Mouse (Mus musculus) E14TG2a.4 (cell line): ENCODE measurements around the gene Slc22a12.

ENCODE experiments used
- CTCF ChIP-seq: conservative IDR thresholded peaks from 2 replicates; pipeline ENCODE4 v1.5.1; 2014; ENCODE audit warnings: low read length
- NANOG ChIP-seq: IDR thresholded peaks from 2 replicates; pipeline ENCODE4 v1.6.1; 2014; ENCODE audit warnings: borderline replicate concordance, low read length, mixed read lengths
- POU5F1 ChIP-seq: IDR thresholded peaks from 2 replicates; pipeline ENCODE4 v1.6.1; 2014; ENCODE audit warnings: low read length, borderline replicate concordance

DNA sequence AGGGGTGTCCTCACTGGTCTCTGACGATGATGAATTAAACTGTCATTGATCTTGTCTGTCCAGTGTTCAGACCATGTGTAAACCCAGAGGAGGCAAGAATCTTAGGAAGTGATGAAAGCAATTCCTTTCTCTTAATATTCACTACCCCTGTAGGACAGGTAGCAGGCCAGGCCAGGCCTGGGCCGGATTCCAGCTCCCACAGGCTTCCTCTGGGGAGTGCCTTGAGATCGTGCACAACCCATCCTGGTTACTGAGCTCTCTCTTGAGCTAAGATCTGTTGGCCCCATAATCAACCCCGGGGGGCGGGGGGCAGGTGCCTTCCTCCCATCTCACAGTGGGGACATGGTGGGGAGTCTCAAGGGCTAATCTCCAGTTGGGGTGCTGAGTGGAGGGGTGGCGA, 22.3 kb upstream of the Slc22a12 start:
- TF ChIP-seq CTCF (no peak), NANOG (no peak), POU5F1 (no peak)
